Mouse (Mus musculus) heart, postnatal 0 days (tissue): ENCODE measurements around the gene Cldn5.

Experiments used
- CTCF ChIP-seq: IDR thresholded peaks from 2 replicates; pipeline ENCODE4 v1.5.1; 2016; ENCODE audit warnings: antibody characterized with exemption, control low read depth, low read depth
- EP300 ChIP-seq: IDR thresholded peaks from 2 replicates; pipeline ENCODE4 v1.6.1; 2016; ENCODE audit warnings: antibody characterized with exemption, low read depth

DNA sequence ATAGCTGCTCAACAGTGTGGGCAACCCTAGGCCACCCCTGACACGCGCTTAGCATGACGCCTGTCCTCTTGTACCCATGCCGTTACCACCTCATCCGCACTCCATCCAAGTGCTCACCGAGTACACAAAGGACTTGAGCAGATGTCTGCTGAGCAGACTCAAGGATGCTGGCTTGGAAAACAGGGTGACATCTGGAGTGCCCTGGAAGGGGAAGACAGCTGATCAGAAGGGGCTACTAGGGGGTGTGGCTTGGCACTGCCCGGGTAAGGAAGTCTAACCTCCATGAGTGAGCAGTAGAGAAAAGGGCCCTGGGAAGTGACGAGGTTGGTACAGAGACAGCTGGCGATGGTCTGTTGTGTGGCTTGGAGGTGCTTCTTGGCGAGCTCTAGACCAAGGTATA is 10.0 kb downstream of the Cldn5 start:
- no peak for TF ChIP-seq EP300
- TF ChIP-seq CTCF: no peak
